Mouse (Mus musculus): ENCODE results near the gene Mus81.

GRCm38 (mm10) chr19:5444954-5445353 is 43.2 kb downstream of the Mus81 start:
- no peak for TF ChIP-seq EP300 (IDR thresholded peaks at IDR 0.05; ENCODE audit: low read depth)
- TF ChIP-seq CTCF (IDR thresholded peaks at IDR 0.05; ENCODE audit: low read depth): no peak

Data from liver, embryonic 14.5 days (tissue).